Mouse (Mus musculus) liver, adult 2 months (tissue): ENCODE results near the gene Ankrd65. TPM values are rescaled to one million over a fixed set of nuclear protein-coding genes. Genes with fewer than 3 reads are reported as not detected.

ENCODE experiments used
- DNase-seq: peaks from one replicate; pipeline ENCODE4 v3.0.0-alpha.2; 2011; ENCODE audit warnings: low read depth, low spot score; ENCODE audit errors: extremely low read depth
- H3K27ac ChIP-seq: fragments of 200-500 bp; replicated peaks from 2 replicates; pipeline ENCODE4 v1.5.1; 2012; ENCODE audit warnings: low read depth, mild to moderate bottlenecking, control low read depth, inconsistent platforms, low read length; ENCODE audit not compliant: insufficient read depth
- H3K27me3 ChIP-seq: fragments of 200-500 bp; 2 replicates; pipeline ENCODE4 v1.6.1; 2012; ENCODE audit warnings: mild to moderate bottlenecking, moderate library complexity, low read length, inconsistent platforms; ENCODE audit not compliant: control insufficient read depth, insufficient read depth
- H3K36me3 ChIP-seq: fragments of 200-500 bp; 2 replicates; pipeline ENCODE4 v1.6.1; 2012; ENCODE audit warnings: low read length, inconsistent platforms; ENCODE audit not compliant: control insufficient read depth, insufficient read depth
- H3K4me1 ChIP-seq: fragments of 200-500 bp; 2 replicates; pipeline ENCODE4 v1.6.1; 2011; ENCODE audit warnings: low read length; ENCODE audit not compliant: control insufficient read depth, insufficient read depth
- H3K4me3 ChIP-seq: fragments of 200-500 bp; 2 replicates; pipeline ENCODE4 v1.5.1; 2011; ENCODE audit warnings: low read depth, mild to moderate bottlenecking, control low read depth, low read length, moderate library complexity; ENCODE audit not compliant: insufficient read depth
- H3K79me2 ChIP-seq: fragments of 200-500 bp; 2 replicates; pipeline ENCODE4 v1.6.1; 2012; ENCODE audit warnings: inconsistent platforms, mild to moderate bottlenecking, low read length, moderate library complexity; ENCODE audit not compliant: control insufficient read depth, insufficient read depth
- H3K9ac ChIP-seq: fragments of 200-500 bp; 2 replicates; pipeline ENCODE4 v1.6.1; 2012; ENCODE audit warnings: low read depth, mild to moderate bottlenecking, control low read depth, inconsistent platforms, low read length
- CTCF ChIP-seq: fragments of 200-500 bp; IDR thresholded peaks from 2 replicates; pipeline ENCODE4 v1.5.1; 2011; ENCODE audit warnings: low read depth, low read length, control low read depth
- POLR2A ChIP-seq: fragments of 200-500 bp; IDR thresholded peaks from 2 replicates; pipeline ENCODE4 v1.6.1; 2011; ENCODE audit warnings: low read length, control low read depth; ENCODE audit not compliant: insufficient read depth; ENCODE audit errors: extremely low read depth
- WGBS: fragments of 180-500 bp; shearing (Covaris S2); methylation state at CpG from one replicate; pipeline ENCODE4 v1.1.7; 2018; 5-methylcytosine and 5-hydroxymethylcytosine counted together
- polyA plus RNA-seq: library from polyadenylated mRNA; depleted of rRNA; stranded (reverse); fragments of >200 nt; gene quantifications from 2 replicates; pipeline ENCODE4 v1.2.3, GENCODE M21; 2012
- total RNA-seq: library from RNA; depleted of rRNA; stranded (reverse); fragments of >200 nt; gene quantifications from 2 replicates; pipeline ENCODE4 v1.2.3, GENCODE M21; 2014

Gene Ankrd65
- total and polyA plus RNA-seq, 2 experiments, result not detected

- WGBS, result 87% methylated on average over 13 of the region's 13 CpGs
- Histone ChIP-seq H3K36me3 (no peaks in the 10 kb centered on the region), H3K9ac (no peak overlapping the region), H3K4me3 (no peak overlapping the region), H3K79me2 (no peaks in the 10 kb centered on the region), H3K4me1 (peaks cover 15% of the 10 kb centered on the region), H3K27me3 (no peaks in the 10 kb centered on the region), H3K27ac (no peak overlapping the region)
- TF ChIP-seq POLR2A, result no peak
- TF ChIP-seq CTCF, result no peak
- no peak for DNase-seq
These were observed 17.5 kb upstream of the Ankrd65 start for GRCm38 (mm10) chr4:155772786-155773185.

- H3K27me3 ChIP-seq, result no peaks in the 10 kb centered on the region
- 63% methylated on average over 5 of the region's 5 CpGs for WGBS
- H3K4me3 ChIP-seq, result no peak overlapping the region
- H3K27ac ChIP-seq, result no peak overlapping the region
- peaks cover 15% of the 10 kb centered on the region for H3K4me1 ChIP-seq
- no peak overlapping the region for H3K9ac ChIP-seq
- no peak for TF ChIP-seq POLR2A
- TF ChIP-seq CTCF, result no peak
- DNase-seq, result no peak
- no peaks in the 10 kb centered on the region for H3K36me3 ChIP-seq
- no peaks in the 10 kb centered on the region for H3K79me2 ChIP-seq
These were observed 16.7 kb upstream of the Ankrd65 start for GRCm38 (mm10) chr4:155773335-155774078.

GRCm38 (mm10) chr4:155774280-155774754 lies 15.9 kb upstream of the Ankrd65 start, which contains the start of gene Vwa1:
TSS of gene Vwa1 (minus strand) at chr4:155774698.
- Histone ChIP-seq H3K79me2 (no peaks in the 10 kb centered on the region), H3K4me3 (peak within 1 kb of the TSS; percentile 42), H3K4me1 (peaks cover 15% of the 10 kb centered on the region), H3K27ac (no peak within 1 kb of the TSS), H3K9ac (peak within 1 kb of the TSS; percentile 10), H3K27me3 (no peaks in the 10 kb centered on the region), H3K36me3 (no peaks in the 10 kb centered on the region)
- DNase-seq, result peak; percentile 68
- TF ChIP-seq POLR2A (0 out of 2 replicates have a peak, but pooled peaks have one; percentile 57), CTCF (no peak)
- WGBS, result under 1% methylated on average over 35 of the region's 35 CpGs

- 70% methylated on average over 9 of the region's 9 CpGs for WGBS
- no peak for DNase-seq
- H3K79me2 ChIP-seq, result no peaks in the 10 kb centered on the region
- no peak for TF ChIP-seq CTCF
- no peak for TF ChIP-seq POLR2A
- H3K4me3 ChIP-seq, result no peak overlapping the region
- no peak overlapping the region for H3K27ac ChIP-seq
- no peaks in the 10 kb centered on the region for H3K36me3 ChIP-seq
- H3K4me1 ChIP-seq, result peaks cover 12% of the 10 kb centered on the region
- no peaks in the 10 kb centered on the region for H3K27me3 ChIP-seq
- no peak overlapping the region for H3K9ac ChIP-seq
These were observed 15.1 kb upstream of the Ankrd65 start for GRCm38 (mm10) chr4:155774971-155775740.

GRCm38 (mm10) chr4:155775855-155776254 lies 14.4 kb upstream of the Ankrd65 start:
- Histone ChIP-seq H3K27ac (no peak overlapping the region), H3K9ac (no peak overlapping the region), H3K4me1 (peaks cover 10% of the 10 kb centered on the region), H3K36me3 (no peaks in the 10 kb centered on the region), H3K4me3 (no peak overlapping the region), H3K27me3 (no peaks in the 10 kb centered on the region), H3K79me2 (no peaks in the 10 kb centered on the region)
- no peak for TF ChIP-seq POLR2A
- no peak for TF ChIP-seq CTCF
- DNase-seq, result peak; percentile 34
- WGBS, result 63% methylated on average over 3 of the region's 3 CpGs
